Mouse (Mus musculus) cerebellum, adult 11 months (tissue): ENCODE results near the gene H2afy.

ENCODE experiments used
- DNase-seq: peaks from one replicate; pipeline ENCODE4 v3.0.0; 2022

The H2afy gene

GRCm38 (mm10) chr13:56144021-56144420, 7.9 kb upstream of the H2afy start:
- DNase-seq, result no peak

DNA sequence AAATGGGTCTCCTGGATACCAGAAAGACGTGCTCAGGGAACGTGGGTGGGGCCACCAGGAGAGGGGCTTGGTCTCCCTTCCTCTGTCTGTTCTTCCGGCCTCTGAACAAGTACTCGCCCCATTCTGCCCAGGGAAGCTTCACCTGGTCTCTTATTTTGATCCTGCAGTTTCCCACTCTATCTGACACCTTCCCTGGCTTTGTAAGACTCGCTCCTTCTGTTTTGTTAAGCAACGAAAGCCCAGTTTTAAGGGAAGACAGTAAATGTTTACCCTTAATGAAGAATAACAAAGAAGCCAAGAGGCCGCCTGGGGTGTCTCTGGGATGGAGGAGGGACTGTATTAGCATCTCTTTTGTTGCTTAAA, 7.0 kb upstream of the H2afy start:
- no peak for DNase-seq

DNA sequence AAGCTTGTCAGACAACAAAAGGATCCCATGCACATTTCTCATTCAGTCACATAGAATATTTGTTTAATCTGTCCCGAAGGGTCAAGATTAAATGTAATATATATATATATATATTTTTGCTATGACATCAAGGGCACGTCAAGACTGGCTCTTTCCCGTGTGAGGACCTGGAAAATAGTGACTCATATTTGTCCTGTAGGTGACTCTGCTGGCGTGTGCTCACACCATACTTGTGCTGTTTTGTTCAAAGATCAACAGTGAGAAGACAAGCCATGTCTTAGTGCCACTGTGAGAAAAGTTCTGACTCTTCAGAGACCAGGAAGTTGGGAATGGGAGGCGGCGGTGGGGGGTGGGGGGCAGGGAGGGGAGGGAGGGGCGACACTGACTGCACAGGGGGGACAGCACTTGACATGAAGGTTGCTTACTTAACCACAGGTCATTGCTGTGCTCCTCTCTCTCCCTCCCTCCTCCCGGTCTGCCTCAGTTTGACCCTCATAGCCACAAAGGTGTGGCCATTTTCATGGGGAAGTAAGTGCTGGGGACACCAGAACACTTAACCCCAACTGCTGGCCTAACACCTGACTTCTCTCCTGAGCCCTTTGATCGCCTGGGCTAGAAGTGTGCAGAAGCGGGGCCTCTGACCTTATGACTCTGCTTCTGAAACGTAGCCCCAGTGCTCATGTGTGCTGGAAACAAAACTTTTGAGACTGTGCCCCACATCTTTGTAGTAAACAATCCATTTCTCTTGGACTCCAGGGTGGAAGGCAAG, 6.4 kb upstream of the H2afy start:
- DNase-seq, result no peak

DNA sequence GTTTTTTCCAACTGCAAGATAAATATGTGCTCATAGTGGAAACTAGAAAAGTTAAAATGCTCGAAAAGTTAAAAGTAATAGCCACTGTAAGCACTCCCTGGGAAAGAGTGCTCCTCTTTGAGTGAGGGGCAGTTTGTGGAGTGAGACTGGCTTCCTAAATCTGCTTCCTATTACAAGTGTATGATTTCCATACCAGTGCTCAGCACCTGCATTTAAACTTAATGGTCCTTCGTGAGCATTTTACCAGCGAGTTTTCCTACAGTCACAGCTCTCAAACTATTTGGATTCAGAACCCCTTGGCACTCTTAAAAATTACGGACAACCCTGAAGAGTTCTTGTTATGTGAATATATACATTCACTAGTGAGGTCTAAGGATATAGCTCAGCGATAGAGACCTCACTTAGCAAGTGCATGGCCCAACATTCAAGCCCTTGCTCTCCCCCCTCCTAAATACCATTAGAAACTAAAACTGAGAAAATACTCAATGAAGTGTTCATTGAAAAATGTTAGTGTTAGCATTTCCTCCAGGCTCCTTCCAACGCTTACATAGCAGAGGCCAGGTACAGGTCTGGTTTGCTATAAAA, 3.1 kb upstream of the H2afy start:
- no peak for DNase-seq

GRCm38 (mm10) chr13:56135231-56136052, 719 bp downstream of the H2afy start:
- peak; percentile 84 for DNase-seq

DNA sequence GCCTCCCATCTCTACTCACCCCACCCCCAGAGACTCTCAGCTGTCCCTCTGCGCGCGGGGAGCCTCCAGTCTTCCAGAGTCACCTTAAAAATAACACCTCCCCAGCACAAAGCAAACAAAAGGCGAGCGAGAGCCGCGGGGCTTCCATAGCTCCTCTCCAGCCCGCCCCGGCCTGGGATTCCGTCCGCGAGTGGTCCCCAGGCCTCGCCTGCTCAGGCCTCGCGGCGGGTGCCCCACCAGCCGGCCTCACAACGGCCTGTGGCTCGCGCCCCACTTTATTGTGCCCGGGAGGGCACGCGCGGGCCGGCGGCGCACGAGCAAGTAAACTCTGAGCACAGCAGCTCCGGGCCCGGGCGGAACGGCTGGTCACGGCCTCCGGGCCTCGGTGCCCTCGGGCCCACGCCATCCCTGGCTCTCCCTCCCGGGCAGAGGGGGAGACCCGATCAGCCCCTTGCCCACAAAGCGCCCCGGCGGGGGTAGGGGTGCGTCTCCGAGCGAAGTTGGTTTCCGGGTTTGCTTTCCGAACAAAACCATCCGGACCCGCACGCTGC, 1.5 kb downstream of the H2afy start:
- peak; percentile 26 for DNase-seq

GRCm38 (mm10) chr13:56134031-56134430, 2.1 kb downstream of the H2afy start:
- no peak for DNase-seq

- DNase-seq, result no peak
Observed at GRCm38 (mm10) chr13:56132941-56133340, 3.2 kb downstream of the H2afy start.

DNA sequence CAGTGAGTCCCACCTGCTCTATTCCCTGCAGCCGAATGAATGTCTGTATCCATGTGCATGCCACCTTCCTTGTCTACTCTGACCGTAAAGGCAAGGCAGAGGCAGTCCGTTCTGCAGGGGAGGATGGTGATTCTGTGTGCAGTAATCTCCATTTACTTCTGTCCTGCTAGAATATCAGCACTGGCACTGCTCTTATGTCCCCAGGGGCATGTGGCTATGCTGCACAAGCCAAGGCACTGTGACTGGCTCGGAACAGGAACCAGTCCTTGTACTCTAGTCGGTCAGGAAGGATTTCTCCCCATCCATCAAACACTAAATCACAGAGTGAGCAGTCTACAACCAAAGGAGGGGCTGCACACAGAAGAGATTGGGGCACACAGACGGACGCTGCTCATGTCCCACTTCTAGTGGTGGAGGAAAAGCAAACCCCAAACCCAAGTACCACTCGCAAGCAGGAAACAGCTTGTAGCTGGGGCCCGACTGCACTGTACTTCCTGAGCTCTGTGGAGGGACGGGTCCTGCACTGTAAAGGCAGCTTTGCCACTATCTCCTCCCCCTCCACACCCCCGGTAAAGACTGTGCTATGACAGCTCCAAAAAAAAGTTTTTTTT, 3.7 kb downstream of the H2afy start:
- no peak for DNase-seq

DNA sequence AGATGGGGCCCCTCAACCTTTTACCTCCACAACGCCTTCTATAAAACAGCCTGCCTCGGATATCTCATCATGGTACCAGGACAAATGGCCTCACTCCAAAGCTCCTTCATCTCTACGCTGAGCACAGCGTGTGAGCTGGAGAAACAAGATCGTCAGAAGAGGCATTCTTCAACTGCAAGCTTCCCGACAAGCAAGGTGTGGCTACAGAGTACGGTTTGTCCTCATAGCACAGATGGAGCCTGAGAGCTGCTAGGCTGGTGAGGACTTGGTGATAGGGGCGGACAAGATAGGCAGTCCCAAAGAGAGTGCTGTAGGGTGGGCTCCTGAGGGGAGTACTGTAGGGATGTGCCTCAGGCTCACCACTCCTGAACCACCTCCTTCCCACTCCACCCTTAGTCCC, 5.6 kb downstream of the H2afy start:
- DNase-seq, result no peak

DNA sequence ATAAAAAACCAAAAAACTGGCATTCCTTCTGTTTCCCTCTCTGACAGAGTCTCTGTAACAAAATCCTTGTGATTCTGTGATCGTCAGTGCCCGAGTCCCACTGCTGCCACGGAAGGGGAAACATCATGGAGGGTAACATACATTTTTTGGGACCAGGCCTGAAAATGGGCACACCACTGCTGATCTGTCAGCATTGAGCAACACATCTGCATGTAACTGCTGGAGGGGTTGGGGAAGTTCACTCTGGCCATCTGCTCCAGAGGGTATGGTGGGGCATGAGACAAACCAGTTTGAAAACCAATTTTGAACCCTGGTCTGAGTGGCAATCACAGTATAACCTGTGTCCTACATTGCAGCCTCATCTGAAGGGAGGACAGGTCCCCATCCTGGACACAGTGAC, 6.6 kb downstream of the H2afy start:
- DNase-seq, result no peak

GRCm38 (mm10) chr13:56129014-56129413, 7.1 kb downstream of the H2afy start:
- DNase-seq, result no peak

- DNase-seq, result no peak
Observed at GRCm38 (mm10) chr13:56125632-56126031, 10.5 kb downstream of the H2afy start.

DNA sequence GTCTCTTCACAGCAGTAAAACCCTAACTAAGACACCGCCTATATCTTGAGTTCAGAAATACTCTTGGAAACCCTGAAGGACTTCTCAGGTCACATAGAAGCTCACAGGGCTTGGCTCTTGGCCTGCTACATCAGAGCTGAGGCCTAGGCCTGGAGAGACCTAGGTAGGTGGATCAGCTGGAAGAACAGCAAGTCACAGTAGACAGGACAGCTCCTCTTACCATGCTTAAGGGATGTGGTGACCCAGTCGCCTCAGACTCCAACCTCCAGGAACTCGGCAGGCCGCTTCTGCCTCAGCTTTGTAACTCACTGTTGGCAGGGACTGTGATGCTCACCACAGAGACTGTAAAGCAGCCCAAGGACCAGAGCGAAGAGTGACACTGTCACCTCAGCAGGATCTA, 13.1 kb downstream of the H2afy start:
- DNase-seq, result no peak

DNA sequence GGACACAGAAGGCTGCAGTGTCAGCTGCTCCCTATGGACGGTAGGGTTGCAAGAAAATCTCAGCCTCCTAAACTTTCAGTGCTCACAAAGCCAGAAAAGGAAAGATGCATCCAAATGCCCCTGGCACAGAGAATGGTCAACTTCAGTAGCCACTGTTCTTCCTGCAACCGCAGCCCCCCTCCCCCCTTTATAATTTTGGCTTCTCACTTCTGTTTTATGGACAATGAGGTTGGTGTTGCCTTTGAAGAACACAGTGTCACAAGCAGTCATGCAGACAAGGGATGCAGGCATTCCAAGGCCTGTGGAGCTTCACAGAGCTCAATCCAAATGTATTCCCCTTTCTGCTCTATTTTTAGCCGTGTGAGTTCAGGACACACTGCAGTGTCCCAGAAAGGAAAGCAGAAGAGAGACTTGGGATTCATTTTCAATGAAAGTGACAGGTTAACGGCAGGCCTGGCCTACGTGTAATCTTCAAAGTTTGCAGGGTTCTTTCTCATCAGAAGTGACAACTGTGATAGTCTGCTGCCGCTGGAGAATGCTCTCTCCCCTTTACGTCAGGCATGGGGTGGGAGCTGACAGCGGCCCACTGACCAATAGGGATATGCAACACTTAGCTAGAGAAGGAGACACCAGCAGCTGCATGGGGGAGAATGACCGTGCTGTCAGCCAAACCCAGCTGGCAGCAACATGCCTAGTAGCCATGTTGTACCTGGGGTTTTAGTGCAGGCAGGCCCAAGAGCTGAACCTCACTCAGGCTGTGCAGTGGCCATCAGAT, 18.0 kb downstream of the H2afy start:
- no peak for DNase-seq

DNA sequence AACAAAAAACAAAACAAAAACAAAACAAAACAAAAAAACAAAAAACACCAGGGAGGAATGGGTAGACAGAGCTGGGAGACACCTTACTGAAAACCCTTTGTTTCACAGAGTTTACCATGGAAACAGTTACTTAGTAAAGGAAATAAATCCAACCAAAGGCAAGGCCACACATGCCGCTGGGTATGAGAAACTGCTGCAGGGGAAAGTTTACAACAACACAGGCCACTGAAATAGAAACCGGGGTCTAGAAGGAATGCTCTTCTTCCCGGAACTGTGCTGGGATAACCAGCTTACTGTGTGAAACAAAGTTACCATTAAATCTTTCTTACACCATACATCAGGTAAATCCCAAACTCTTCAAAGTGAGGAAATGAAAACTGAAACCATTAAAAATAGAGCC, 20.3 kb downstream of the H2afy start:
- DNase-seq, result no peak

DNA sequence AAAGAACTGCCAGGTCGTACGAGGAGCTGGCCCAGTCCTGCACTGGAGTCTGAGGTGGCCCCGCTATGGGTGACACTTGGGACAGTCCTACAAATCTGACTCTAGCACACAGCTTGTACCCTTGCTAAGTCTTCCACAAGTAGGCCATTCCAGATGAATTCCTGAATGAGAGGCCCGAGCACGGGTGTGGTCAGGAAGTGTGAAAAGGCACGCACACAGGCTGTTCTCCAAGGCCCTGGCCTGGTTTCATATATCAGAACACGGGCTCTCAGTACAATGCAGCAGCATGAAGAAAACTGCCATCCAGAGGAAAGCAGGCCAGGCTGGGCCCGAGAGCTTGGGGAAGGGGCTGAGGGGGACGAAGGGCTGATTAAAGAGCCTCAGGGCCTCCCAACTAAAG, 20.8 kb downstream of the H2afy start:
- DNase-seq, result no peak

- no peak for DNase-seq
Observed at GRCm38 (mm10) chr13:56113431-56114248, 22.5 kb downstream of the H2afy start.

DNA sequence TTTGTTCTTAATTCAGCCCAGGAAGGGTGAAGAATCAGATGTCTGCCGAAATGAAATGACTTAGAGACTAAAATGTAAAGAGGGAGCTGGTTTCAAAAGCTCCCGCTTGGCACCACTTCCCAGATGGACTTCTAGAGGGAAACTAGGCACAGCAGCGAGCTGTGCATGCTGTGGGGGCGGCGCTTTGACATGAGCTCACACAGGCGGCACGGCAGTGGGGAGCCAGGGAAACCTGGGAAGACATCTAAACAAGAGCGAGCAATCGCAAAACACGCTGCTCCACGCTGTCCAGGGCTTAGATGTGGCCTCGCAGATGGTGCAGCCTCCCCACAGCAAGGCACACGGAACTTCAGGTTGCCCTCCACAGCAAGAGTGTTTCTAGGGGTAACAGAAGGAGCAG, 23.2 kb downstream of the H2afy start:
- peak; percentile 47 for DNase-seq

DNA sequence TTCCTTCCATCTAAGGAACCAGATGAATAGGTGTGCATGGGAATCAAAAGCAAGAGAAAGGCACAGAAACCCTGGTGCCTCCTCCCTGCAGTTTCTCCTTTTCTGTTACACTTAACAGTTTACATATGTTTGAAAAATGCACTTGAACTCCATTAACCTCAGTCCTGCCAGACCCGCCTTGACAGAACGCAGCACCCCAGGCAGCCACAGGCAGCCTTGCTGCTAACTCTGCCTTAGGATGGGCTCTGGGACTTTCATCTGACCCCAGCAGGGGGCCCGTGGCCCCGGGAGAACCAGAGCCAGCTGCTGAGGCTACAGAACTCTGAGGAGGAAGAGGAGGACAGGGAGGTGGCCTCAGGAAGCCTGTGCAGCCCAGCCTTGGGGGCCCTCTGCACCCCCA, 23.7 kb downstream of the H2afy start:
- no peak for DNase-seq

DNA sequence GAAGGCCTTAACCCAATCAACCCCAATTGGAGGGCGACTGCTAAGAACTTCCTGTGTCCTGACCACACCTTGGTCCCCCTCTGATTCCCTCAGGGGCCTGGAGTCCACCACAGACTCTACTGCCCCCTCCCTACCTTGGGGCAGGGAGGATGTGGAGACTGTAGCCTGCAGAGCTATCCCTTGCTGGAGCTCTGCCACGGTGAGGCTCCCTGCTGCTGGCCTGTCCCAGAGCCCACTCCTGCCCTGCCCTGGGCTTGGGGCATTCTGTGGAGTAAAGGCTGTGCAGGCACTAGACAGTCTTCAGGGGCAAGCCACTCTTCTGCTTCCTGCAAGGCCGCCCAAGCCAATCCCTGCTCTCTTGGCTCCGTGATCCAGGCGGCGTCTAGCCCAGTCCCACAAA, 24.6 kb downstream of the H2afy start:
- DNase-seq, result no peak
